Mouse (Mus musculus): ENCODE measurements around the gene Arhgap21. TPM values are rescaled to one million over a fixed set of nuclear protein-coding genes. Genes with fewer than 3 reads are reported as not detected.

Arhgap21 gene
- polyA plus RNA-seq (2012; ENCODE audit: insufficient read depth, low replicate concordance), result 11.2 and 17.6 TPM in 2 replicates

DNA sequence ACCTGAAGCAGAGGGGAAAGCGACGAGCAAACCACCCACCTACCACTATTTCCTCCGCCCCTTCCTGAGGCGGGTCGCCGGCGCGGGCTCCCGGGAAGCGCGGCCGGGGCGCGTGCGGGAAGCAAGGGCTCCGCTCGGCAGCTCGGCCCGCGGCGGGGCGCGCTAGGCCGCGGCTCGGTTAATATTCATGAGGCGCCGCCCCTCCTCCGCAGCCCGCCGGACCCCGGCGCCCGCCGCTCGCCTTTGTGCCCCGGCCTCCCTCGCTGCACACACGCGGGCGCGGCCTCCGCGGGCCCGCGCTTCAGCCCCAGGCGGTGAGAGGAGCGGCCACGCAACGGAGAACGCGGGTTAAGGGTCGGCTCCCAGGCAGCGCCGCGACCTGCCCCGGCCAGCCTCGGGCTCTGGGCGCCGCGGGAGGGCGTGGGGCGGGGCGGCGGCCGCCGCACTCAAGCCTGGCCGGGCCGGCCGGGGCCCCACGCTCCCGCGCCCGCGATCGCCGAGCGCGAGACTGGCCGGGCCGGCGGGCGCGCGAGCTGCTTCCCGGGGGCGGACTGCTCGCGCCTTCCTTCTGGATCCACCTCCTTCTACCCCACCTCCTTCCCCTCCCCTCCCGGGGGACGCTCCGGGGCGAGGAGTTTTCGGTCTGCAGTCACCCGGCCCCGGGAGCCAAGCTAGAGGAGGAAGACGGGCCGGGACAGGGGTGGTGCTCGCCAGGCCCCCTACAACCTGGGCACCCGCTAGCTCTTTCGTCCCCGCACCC lies at the start of gene Arhgap21:
TSS of gene Arhgap21 (minus strand) at position 441 of the 760 bp plus-strand sequence.
- Histone ChIP-seq H3K4me3 (replicated peaks) (peak within 1 kb of the TSS; percentile 97), H3K4me1 (peaks cover 53% of the 10 kb centered on the region), H3K36me3 (replicated peaks; ENCODE audit: low read length) (no peaks in the 10 kb centered on the region), H3K27me3 (replicated peaks) (no peaks in the 10 kb centered on the region), H3K9me3 (no peaks in the 10 kb centered on the region)
- TF ChIP-seq FLI1 (IDR thresholded peaks at IDR 0.05; ENCODE audit: low read length), result no peak
- TF ChIP-seq GATA1 (IDR thresholded peaks at IDR 0.05; ENCODE audit: borderline replicate concordance, low read length), result no peak

DNA sequence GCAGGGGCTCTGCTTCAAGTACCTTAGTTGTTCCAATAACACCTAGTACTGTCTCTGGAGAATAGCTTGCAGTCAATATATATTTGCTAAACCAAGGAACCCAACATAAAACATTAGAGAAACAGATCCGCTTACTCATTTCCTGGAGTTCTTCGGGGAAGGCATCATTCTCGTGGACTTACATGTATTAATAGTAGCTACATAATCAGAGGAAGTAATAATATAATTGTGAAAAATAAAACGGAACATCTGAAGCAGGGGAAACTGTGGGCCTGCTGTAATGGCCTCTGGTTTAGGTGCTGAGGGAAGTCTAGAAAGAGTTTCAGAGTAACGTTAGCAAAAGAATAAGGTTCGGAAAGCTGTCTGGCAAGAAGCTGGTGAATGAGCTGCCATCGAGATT lies 47.9 kb upstream of the Arhgap21 start:
- Histone ChIP-seq H3K4me3 (replicated peaks) (no peak overlapping the region), H3K4me1 (peaks cover 3% of the 10 kb centered on the region; the same call in 1 of the 2 replicates), H3K27me3 (replicated peaks) (no peaks in the 10 kb centered on the region), H3K9me3 (no peaks in the 10 kb centered on the region), H3K36me3 (replicated peaks; ENCODE audit: low read length) (no peaks in the 10 kb centered on the region)
- TF ChIP-seq FLI1 (IDR thresholded peaks at IDR 0.05; ENCODE audit: low read length), result no peak
- TF ChIP-seq GATA1 (IDR thresholded peaks at IDR 0.05; ENCODE audit: borderline replicate concordance, low read length), result no peak

DNA sequence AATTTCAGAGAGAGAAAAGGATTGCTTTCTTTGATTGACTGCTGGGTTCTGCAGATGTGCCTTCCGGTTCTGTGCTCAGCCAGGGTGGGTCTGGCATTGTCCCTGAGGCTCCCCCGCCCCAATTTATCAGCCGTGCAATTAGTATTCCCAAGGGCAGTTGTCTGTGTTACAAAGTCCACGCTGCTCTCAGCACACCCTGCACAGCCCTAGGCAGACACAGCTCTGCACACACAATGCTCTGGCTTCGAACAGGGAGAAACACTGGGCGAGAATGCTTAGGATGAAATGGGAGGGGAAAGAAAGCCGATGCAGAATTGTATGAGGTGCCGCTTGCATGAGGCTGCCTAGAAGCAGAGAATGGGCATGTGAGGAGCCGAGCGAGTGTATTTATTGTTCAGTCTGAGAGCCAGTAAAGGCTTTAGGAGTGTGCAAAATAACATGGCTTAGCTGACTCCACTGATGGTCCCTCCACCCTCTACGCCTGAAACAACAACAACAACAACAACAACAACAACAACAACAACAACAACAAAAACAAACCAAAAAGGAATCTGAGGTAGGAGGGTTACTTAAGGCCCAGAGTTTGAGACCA lies 42.2 kb upstream of the Arhgap21 start:
- TF ChIP-seq FLI1 (IDR thresholded peaks at IDR 0.05; ENCODE audit: low read length) (no peak), GATA1 (IDR thresholded peaks at IDR 0.05; ENCODE audit: borderline replicate concordance, low read length) (no peak)
- Histone ChIP-seq H3K36me3 (replicated peaks; ENCODE audit: low read length) (no peaks in the 10 kb centered on the region), H3K27me3 (replicated peaks) (peaks cover 7% of the 10 kb centered on the region), H3K4me1 (no peaks in the 10 kb centered on the region), H3K4me3 (replicated peaks) (no peak overlapping the region), H3K9me3 (no peaks in the 10 kb centered on the region)

DNA sequence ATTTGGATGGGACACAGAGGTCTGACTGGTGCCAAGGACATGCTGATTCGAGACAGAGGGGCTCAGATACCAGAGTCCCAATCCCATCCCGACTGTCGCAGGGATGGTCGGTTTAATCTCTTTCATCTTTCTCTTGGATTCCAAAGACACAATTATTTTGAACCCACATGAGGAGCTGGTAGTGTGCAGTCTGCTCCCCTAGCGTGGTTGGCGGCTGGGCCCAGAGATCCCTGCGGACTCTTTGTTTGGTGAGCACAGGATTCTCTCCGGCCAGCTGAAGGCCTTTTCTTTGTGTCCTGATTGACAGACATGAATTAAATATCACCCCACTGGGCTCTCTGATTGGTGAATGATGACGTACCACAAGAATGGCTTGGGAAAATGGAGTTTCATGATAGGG lies 41.5 kb upstream of the Arhgap21 start:
- Histone ChIP-seq H3K36me3 (replicated peaks; ENCODE audit: low read length) (no peaks in the 10 kb centered on the region), H3K9me3 (no peaks in the 10 kb centered on the region), H3K4me1 (no peaks in the 10 kb centered on the region), H3K27me3 (replicated peaks) (peaks cover 7% of the 10 kb centered on the region), H3K4me3 (replicated peaks) (no peak overlapping the region)
- TF ChIP-seq FLI1 (IDR thresholded peaks at IDR 0.05; ENCODE audit: low read length), result no peak
- TF ChIP-seq GATA1 (IDR thresholded peaks at IDR 0.05; ENCODE audit: borderline replicate concordance, low read length), result no peak

DNA sequence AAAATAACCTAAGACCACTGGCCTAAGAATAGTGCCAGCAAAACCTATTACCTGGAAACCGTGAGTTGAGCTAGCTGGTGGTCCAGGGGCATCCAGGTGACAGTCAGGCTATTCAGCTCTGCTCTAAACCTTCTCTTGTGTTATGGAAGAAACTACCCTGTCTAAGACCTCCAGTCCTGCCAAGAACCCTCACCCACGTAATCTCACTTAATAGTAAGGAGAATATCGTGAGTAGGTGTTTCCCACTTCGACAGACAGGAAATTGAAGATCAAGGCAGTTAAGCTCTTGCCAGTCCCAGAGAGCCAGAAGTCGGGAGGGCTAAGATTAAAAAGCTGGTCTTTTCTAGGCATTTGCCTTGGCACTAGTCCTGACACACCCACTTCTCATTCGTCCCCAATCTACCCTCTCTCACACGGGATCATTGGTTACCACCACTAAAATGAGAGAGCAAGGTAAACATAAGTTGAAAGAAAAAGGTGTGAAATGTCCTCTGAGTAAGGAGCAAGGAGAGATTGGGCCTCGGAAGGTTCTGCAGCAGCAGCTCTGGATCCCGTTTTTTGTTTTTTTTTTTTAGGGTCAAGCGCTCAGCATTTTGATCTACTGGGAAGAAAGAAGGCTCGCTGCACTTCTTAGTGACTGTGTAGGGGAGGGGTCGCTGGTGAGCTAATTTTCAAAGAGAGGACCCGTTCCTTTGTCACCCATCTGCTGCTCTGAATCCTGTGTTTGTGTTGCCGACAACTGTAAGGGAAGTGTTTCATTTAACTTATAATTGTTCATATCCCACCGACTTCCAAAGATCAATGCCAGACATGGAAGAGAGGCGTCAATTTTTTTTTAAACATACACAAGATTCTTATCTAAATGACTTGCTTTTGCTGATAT lies 40.8 kb upstream of the Arhgap21 start:
- Histone ChIP-seq H3K27me3 (replicated peaks) (peaks cover 7% of the 10 kb centered on the region), H3K36me3 (replicated peaks; ENCODE audit: low read length) (no peaks in the 10 kb centered on the region), H3K9me3 (no peaks in the 10 kb centered on the region), H3K4me1 (no peaks in the 10 kb centered on the region), H3K4me3 (replicated peaks) (no peak overlapping the region)
- TF ChIP-seq FLI1 (IDR thresholded peaks at IDR 0.05; ENCODE audit: low read length) (no peak), GATA1 (IDR thresholded peaks at IDR 0.05; ENCODE audit: borderline replicate concordance, low read length) (no peak)

DNA sequence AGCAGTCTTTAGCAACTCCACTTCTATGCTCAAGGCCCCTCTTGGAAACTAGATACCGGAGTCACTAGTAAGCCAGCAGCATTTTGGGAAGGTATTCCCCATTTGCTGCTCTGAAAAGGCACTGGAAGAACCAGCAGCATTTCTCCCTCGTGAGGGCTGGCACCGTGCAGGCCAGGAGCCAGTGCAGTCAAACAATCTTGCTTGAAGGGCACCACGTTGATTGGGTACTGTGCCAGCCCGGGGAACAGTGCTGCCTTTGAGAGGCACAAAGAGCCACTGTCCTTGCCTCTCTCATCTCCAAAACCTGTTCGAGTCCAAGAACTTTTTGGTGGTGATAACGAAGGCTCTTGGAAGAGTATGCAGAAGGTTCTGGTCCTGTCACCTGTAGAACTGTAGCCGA lies 33.9 kb upstream of the Arhgap21 start:
- Histone ChIP-seq H3K36me3 (replicated peaks; ENCODE audit: low read length) (no peaks in the 10 kb centered on the region), H3K27me3 (replicated peaks) (peaks cover 4% of the 10 kb centered on the region), H3K4me3 (replicated peaks) (no peak overlapping the region), H3K9me3 (no peaks in the 10 kb centered on the region), H3K4me1 (no peaks in the 10 kb centered on the region)
- TF ChIP-seq GATA1 (IDR thresholded peaks at IDR 0.05; ENCODE audit: borderline replicate concordance, low read length) (no peak), FLI1 (IDR thresholded peaks at IDR 0.05; ENCODE audit: low read length) (no peak)

DNA sequence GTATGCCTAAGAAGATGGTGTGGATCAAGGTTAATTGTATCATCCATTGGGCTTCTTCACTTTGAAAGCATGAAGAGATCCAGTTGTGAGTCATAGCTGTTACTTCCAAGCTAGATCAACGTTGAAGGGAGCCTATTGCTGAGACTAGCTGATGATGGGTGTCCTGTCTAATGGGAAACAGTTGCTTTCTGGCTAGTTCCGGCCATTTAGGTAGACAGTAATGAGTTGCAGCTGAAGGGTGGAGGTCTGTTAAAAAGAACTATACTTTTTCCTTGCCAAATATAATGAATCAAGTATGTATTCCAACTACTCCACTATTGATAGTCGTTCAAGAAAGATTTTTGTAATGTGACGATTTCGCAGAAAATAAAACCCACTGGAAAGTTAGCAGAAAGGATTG lies 32.5 kb upstream of the Arhgap21 start:
- no peaks in the 10 kb centered on the region for H3K36me3 ChIP-seq (replicated peaks; ENCODE audit: low read length)
- H3K4me1 ChIP-seq, result no peaks in the 10 kb centered on the region
- H3K9me3 ChIP-seq, result no peaks in the 10 kb centered on the region
- peaks cover 2% of the 10 kb centered on the region for H3K27me3 ChIP-seq (replicated peaks)
- no peak for TF ChIP-seq FLI1 (IDR thresholded peaks at IDR 0.05; ENCODE audit: low read length)
- TF ChIP-seq GATA1 (IDR thresholded peaks at IDR 0.05; ENCODE audit: borderline replicate concordance, low read length), result no peak
- H3K4me3 ChIP-seq (replicated peaks), result no peak overlapping the region

DNA sequence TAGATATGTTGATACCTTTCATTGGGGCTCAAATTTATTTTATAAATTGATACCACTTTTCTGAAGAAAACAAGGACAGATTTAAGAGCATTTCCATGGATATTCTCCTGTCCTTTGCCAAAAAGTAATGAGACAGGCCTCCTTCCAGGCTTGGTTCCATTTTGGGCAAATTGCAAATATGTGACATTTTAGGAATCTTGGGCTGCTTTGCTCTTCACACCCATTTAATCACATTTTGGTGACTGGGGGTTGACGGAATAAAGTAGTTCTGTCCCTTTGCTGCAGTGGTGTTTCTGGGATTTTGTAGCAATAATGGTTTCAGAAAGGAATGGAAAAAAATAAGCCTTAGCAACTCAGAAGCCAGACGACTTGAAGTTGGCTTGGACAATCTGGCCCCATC lies 26.9 kb upstream of the Arhgap21 start:
- TF ChIP-seq GATA1 (IDR thresholded peaks at IDR 0.05; ENCODE audit: borderline replicate concordance, low read length) (no peak), FLI1 (IDR thresholded peaks at IDR 0.05; ENCODE audit: low read length) (no peak)

DNA sequence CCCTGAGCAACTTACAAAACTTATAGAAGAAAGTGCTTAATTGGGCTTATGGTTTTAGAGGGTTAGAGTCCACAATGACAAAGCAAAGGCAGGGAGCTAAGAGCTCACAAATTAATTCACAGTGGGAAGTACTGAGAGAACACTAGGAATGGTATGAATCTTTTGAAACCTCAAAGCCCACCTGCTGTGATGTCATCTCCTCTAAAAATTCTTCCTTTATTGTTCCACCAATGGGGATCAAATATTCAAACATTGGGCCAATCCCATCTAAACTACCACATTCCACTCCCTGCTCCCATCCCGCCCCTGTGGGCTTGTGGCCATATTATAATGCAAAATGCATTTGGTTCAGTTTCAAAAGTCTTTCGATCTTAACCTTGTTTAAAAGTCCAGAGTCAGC lies 22.8 kb upstream of the Arhgap21 start:
- H3K4me3 ChIP-seq (replicated peaks), result no peak overlapping the region
- no peaks in the 10 kb centered on the region for H3K27me3 ChIP-seq (replicated peaks)
- H3K36me3 ChIP-seq (replicated peaks; ENCODE audit: low read length), result no peaks in the 10 kb centered on the region
- H3K4me1 ChIP-seq, result peaks cover 3% of the 10 kb centered on the region; the same call in 1 of the 2 replicates
- peaks cover 4% of the 10 kb centered on the region for H3K9me3 ChIP-seq
- TF ChIP-seq GATA1 (IDR thresholded peaks at IDR 0.05; ENCODE audit: borderline replicate concordance, low read length) (no peak), FLI1 (IDR thresholded peaks at IDR 0.05; ENCODE audit: low read length) (no peak)

More for the DNA sequence above, 26.9 kb upstream of the Arhgap21 start:
- Histone ChIP-seq H3K9me3 (peaks cover 4% of the 10 kb centered on the region), H3K36me3 (replicated peaks; ENCODE audit: low read length) (no peaks in the 10 kb centered on the region), H3K4me3 (replicated peaks) (no peak overlapping the region), H3K27me3 (replicated peaks) (no peaks in the 10 kb centered on the region), H3K4me1 (peaks cover 3% of the 10 kb centered on the region; the same call in 1 of the 2 replicates)

Measured in megakaryocyte, embryonic 14.5 days (primary cell).